Mouse (Mus musculus): ENCODE data around the gene Zkscan17. TPM values are rescaled to one million over a fixed set of nuclear protein-coding genes. Genes with fewer than 3 reads are reported as not detected.

Gene Zkscan17
- 10 to 100 TPM; 13.2 to 19.7 TPM for polyA plus RNA-seq (2017; shearing (Covaris generic))

DNA sequence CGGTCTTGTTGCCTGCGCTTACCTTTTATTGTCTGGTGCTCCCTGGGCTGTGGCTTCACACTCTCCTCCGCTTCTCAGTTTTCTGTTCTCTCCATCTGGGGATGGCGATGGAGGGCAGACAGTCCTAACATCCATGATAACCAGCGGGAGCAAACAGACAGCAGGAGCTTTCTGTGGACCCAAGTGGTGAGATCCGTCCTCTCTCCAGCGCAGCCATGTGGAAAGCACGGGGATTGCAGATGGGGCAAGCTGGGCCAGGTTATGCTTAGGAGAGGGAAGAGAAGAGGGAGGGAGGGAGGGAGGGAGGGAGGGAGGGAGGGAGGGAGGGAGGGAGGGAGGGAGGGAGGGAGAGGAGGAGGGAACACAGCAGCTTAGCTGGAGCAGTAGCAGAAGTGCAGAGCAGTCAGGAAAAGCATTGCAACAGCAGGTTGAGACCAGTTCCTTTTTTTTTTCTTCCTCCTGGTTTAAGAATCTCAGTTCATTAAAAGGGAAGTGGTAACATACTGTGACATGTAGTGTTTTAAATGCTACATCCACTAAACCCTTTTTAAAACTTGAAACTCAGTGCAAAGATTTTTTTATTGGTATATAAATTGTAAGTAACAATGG lies at the start of gene Zkscan17:
TSS of gene Zkscan17 (minus strand) at position 280 of the 609 bp plus-strand sequence.

DNA sequence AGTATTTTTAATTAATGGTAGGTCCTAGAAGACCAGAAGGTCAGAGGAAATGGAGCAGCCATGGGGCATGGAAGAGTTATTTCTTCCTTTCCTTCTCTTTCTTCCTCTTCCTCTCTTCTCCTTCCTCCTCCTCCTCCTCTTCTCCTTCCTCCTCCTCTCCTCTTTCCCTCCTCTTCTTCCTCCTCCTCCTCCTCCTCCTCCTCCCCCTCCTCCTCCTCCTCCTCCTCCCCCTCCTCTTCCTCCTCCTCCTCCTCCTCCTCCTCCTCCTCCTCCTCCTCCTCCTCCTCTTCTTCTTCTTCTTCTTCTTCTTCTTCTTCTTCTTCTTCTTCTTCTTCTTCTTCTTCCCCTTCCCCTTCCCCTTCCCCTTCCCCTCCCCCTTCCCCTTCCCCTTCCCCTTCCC lies 49.6 kb upstream of the Zkscan17 start, which contains the start of gene Olfr222:
TSS of gene Olfr222 (minus strand) at position 101 of the 400 bp plus-strand sequence.

DNA sequence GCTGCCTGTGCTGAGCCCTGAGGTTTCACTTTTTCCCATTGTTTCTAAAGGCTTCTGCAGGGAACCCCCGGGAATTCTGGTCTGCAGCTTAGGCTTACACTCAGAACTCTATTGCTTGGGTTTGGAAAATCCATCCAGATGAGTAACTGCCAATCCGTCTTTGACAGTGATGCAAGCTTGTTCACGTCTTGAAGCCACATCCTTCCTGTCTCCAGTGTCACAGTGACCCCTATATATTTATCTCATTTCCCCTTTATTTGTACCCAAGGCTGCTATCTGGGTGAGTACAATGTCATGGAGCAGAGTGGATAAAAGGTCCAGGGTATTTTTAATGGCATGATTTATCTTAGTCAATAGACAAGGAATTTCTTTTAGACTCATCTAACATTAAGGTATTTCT lies 14.8 kb upstream of the Zkscan17 start, which contains the start of gene Nlrp3:
TSS of gene Nlrp3 (plus strand) at position 245 of the 400 bp plus-strand sequence.

DNA sequence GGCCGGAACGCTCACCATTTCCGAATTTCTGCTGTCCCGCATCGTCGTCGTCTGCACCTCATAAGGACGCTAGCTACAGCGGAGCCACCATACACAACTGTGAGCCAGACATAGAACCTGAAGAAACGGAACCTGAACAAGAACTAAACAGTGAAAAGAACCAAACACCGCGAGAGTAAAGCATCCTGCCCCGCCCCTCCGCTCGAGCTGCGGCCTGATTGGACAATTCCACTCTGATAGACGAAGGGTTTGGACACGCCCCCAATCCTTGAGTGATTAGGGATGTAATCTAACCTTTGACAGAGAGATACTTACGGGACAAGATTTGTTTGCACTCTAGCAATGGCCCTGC lies 54.2 kb downstream of the Zkscan17 start, which contains the start of gene Zfp867:
TSS of gene Zfp867 (minus strand) at position 149 of the 352 bp plus-strand sequence.

DNA sequence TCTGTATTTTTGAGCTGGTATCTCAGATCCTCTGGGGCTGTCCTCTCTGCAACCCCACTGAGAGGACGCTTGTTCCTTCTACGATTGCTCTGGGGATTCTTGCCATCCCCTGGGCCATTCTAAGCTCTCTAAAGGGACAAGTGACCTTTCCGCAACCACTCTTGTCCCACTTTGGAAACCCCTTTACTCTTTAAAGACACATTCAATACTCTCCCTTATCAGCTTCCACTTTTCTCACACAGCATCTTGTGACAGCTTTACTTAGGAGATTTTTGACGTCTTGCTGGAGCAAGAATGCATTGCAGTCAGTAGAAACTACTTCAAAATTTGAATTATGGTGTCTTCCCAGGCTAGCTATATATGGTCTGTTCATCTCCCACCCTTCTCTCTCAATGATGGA lies 75.5 kb downstream of the Zkscan17 start, which contains the start of gene Snap47:
TSS of gene Snap47 (minus strand) at position 101 of the 400 bp plus-strand sequence.

DNA sequence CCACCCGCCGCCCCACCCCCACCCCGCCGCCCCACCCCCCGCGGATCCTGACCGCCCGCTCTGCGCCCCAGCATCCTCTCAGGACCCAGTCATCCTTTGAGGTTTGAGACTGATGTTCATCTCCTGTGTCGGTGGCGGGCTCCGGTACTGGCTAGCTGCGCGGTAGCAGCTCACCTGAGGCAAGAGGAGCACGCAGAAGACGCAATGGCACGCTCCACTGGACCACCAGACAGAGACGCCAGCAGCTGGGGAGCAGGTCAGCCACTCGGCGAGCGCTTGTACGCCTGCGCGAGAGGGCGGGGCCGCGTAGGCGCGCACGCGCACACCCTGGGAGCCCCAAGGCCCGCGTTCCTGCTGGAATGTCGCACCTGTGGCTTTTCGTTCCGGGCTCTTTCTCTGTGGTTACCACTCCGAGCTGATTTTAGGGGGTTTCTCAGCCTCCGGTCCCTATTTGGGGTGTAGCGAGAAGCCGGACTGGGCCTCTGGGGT lies 76.8 kb downstream of the Zkscan17 start, which contains the start of gene Jmjd4:
TSS of gene Jmjd4 (plus strand) at position 305 of the 489 bp plus-strand sequence.

Other genes with a start within 250 kb of the Zkscan17 start
- gene Wnt3a, start 236.0 kb downstream of the Zkscan17 start, polyA plus RNA-seq (2017; shearing (Covaris generic)): not detected
- under 1 TPM in 1 of 2 experiments, not detected in 1; 0.05 TPM for gene Wnt9a, start 219.8 kb downstream of the Zkscan17 start, polyA plus RNA-seq (2017; shearing (Covaris generic))
- gene Prss38, start 151.1 kb downstream of the Zkscan17 start, polyA plus RNA-seq (2017; shearing (Covaris generic)): under 1 TPM in 1 of 2 experiments, not detected in 1; 0.55 TPM
- 1 to 10 TPM; 8.7 to 9.5 TPM for gene Jmjd4, start 76.7 kb downstream of the Zkscan17 start, polyA plus RNA-seq (2017; shearing (Covaris generic))
- 10 to 100 TPM; 50.0 to 51.6 TPM for gene Snap47, start 75.6 kb downstream of the Zkscan17 start, polyA plus RNA-seq (2017; shearing (Covaris generic))
- gene Zfp867, start 54.3 kb downstream of the Zkscan17 start, polyA plus RNA-seq (2017; shearing (Covaris generic)): 1 to 10 TPM; 3.1 to 3.7 TPM
- gene Nlrp3, start 14.8 kb upstream of the Zkscan17 start, polyA plus RNA-seq (2017; shearing (Covaris generic)): under 1 TPM in 1 of 2 experiments, not detected in 1; 0.11 TPM
- gene Olfr222, start 49.5 kb upstream of the Zkscan17 start, polyA plus RNA-seq (2017; shearing (Covaris generic)): not detected
- gene Olfr223, start 66.5 kb upstream of the Zkscan17 start, polyA plus RNA-seq (2017; shearing (Covaris generic)): not detected
- 10 to 100 TPM; 30.0 to 58.6 TPM for gene Mprip, start 134.6 kb upstream of the Zkscan17 start, polyA plus RNA-seq (2017; shearing (Covaris generic))